Mouse (Mus musculus): ENCODE data around the gene Hpd. TPM values are rescaled to one million over a fixed set of nuclear protein-coding genes. Genes with fewer than 3 reads are reported as not detected.

The Hpd gene
- polyA plus RNA-seq, 1 experiment: not detected

- TF ChIP-seq CTCF (IDR thresholded peaks at IDR 0.05; ENCODE audit: borderline replicate concordance, extremely low read depth, insufficient read depth, insufficient read length) (no peak), POLR2A (IDR thresholded peaks at IDR 0.05; ENCODE audit: borderline replicate concordance, extremely low read depth, insufficient read depth, insufficient read length, poor library complexity, severe bottlenecking) (no peak)
- DNase-seq (ENCODE audit: low read depth): no peak
Observed at GRCm38 (mm10) chr5:123198523-123198922, 16.0 kb upstream of the Hpd start.

- DNase-seq (ENCODE audit: low read depth): no peak
Observed at GRCm38 (mm10) chr5:123196746-123197145, 14.2 kb upstream of the Hpd start.

GRCm38 (mm10) chr5:123195500-123196000, 13.0 kb upstream of the Hpd start:
- no peak for DNase-seq (ENCODE audit: low read depth)
- TF ChIP-seq POLR2A (IDR thresholded peaks at IDR 0.05; ENCODE audit: borderline replicate concordance, extremely low read depth, insufficient read depth, insufficient read length, poor library complexity, severe bottlenecking) (no peak), CTCF (IDR thresholded peaks at IDR 0.05; ENCODE audit: borderline replicate concordance, extremely low read depth, insufficient read depth, insufficient read length) (no peak)

More at GRCm38 (mm10) chr5:123196746-123197145, 14.2 kb upstream of the Hpd start:
- TF ChIP-seq CTCF (IDR thresholded peaks at IDR 0.05; ENCODE audit: borderline replicate concordance, extremely low read depth, insufficient read depth, insufficient read length) (no peak), POLR2A (IDR thresholded peaks at IDR 0.05; ENCODE audit: borderline replicate concordance, extremely low read depth, insufficient read depth, insufficient read length, poor library complexity, severe bottlenecking) (no peak)

GRCm38 (mm10) chr5:123194856-123195255, 12.3 kb upstream of the Hpd start:
- DNase-seq (ENCODE audit: low read depth): no peak
- TF ChIP-seq POLR2A (IDR thresholded peaks at IDR 0.05; ENCODE audit: borderline replicate concordance, extremely low read depth, insufficient read depth, insufficient read length, poor library complexity, severe bottlenecking): no peak
- TF ChIP-seq CTCF (IDR thresholded peaks at IDR 0.05; ENCODE audit: borderline replicate concordance, extremely low read depth, insufficient read depth, insufficient read length): no peak

- DNase-seq (ENCODE audit: low read depth): no peak
- TF ChIP-seq CTCF (IDR thresholded peaks at IDR 0.05; ENCODE audit: borderline replicate concordance, extremely low read depth, insufficient read depth, insufficient read length): no peak
- no peak for TF ChIP-seq POLR2A (IDR thresholded peaks at IDR 0.05; ENCODE audit: borderline replicate concordance, extremely low read depth, insufficient read depth, insufficient read length, poor library complexity, severe bottlenecking)
Observed at GRCm38 (mm10) chr5:123193436-123193835, 10.9 kb upstream of the Hpd start.

- peak; percentile 29 for DNase-seq (ENCODE audit: low read depth)
- TF ChIP-seq POLR2A (IDR thresholded peaks at IDR 0.05; ENCODE audit: borderline replicate concordance, extremely low read depth, insufficient read depth, insufficient read length, poor library complexity, severe bottlenecking) (no peak), CTCF (IDR thresholded peaks at IDR 0.05; ENCODE audit: borderline replicate concordance, extremely low read depth, insufficient read depth, insufficient read length) (no peak)
Observed at GRCm38 (mm10) chr5:123192606-123193150, 10.2 kb upstream of the Hpd start.

GRCm38 (mm10) chr5:123191427-123191826, 8.9 kb upstream of the Hpd start:
- no peak for DNase-seq (ENCODE audit: low read depth)
- no peak for TF ChIP-seq CTCF (IDR thresholded peaks at IDR 0.05; ENCODE audit: borderline replicate concordance, extremely low read depth, insufficient read depth, insufficient read length)
- TF ChIP-seq POLR2A (IDR thresholded peaks at IDR 0.05; ENCODE audit: borderline replicate concordance, extremely low read depth, insufficient read depth, insufficient read length, poor library complexity, severe bottlenecking): no peak

GRCm38 (mm10) chr5:123190912-123191311, 8.4 kb upstream of the Hpd start:
- no peak for TF ChIP-seq POLR2A (IDR thresholded peaks at IDR 0.05; ENCODE audit: borderline replicate concordance, extremely low read depth, insufficient read depth, insufficient read length, poor library complexity, severe bottlenecking)
- TF ChIP-seq CTCF (IDR thresholded peaks at IDR 0.05; ENCODE audit: borderline replicate concordance, extremely low read depth, insufficient read depth, insufficient read length): no peak
- no peak for DNase-seq (ENCODE audit: low read depth)

GRCm38 (mm10) chr5:123187306-123187705, 4.8 kb upstream of the Hpd start:
- no peak for DNase-seq (ENCODE audit: low read depth)
- TF ChIP-seq POLR2A (IDR thresholded peaks at IDR 0.05; ENCODE audit: borderline replicate concordance, extremely low read depth, insufficient read depth, insufficient read length, poor library complexity, severe bottlenecking) (no peak), CTCF (IDR thresholded peaks at IDR 0.05; ENCODE audit: borderline replicate concordance, extremely low read depth, insufficient read depth, insufficient read length) (no peak)

- TF ChIP-seq POLR2A (IDR thresholded peaks at IDR 0.05; ENCODE audit: borderline replicate concordance, extremely low read depth, insufficient read depth, insufficient read length, poor library complexity, severe bottlenecking) (no peak), CTCF (IDR thresholded peaks at IDR 0.05; ENCODE audit: borderline replicate concordance, extremely low read depth, insufficient read depth, insufficient read length) (no peak)
- peak; percentile 39 for DNase-seq (ENCODE audit: low read depth)
Observed at GRCm38 (mm10) chr5:123185966-123186365, 3.4 kb upstream of the Hpd start.

- DNase-seq (ENCODE audit: low read depth): no peak
- TF ChIP-seq POLR2A (IDR thresholded peaks at IDR 0.05; ENCODE audit: borderline replicate concordance, extremely low read depth, insufficient read depth, insufficient read length, poor library complexity, severe bottlenecking) (no peak), CTCF (IDR thresholded peaks at IDR 0.05; ENCODE audit: borderline replicate concordance, extremely low read depth, insufficient read depth, insufficient read length) (no peak)
Observed at GRCm38 (mm10) chr5:123181536-123181935, 991 bp downstream of the Hpd start.

- DNase-seq (ENCODE audit: low read depth): no peak
- no peak for TF ChIP-seq POLR2A (IDR thresholded peaks at IDR 0.05; ENCODE audit: borderline replicate concordance, extremely low read depth, insufficient read depth, insufficient read length, poor library complexity, severe bottlenecking)
- no peak for TF ChIP-seq CTCF (IDR thresholded peaks at IDR 0.05; ENCODE audit: borderline replicate concordance, extremely low read depth, insufficient read depth, insufficient read length)
Observed at GRCm38 (mm10) chr5:123180390-123180789, 2.1 kb downstream of the Hpd start.
